Mouse (Mus musculus) megakaryocyte, embryonic 14.5 days (primary cell): ENCODE data around the gene Fgr.

ENCODE experiments used
- FLI1 ChIP-seq: IDR thresholded peaks from 2 replicates; pipeline ENCODE4 v1.6.1; 2012; ENCODE audit warnings: low read length, inconsistent platforms, mixed read lengths
- GATA1 ChIP-seq: IDR thresholded peaks from 3 replicates; pipeline ENCODE4 v1.6.1; 2012; ENCODE audit warnings: mixed read lengths, low read length, inconsistent platforms, borderline replicate concordance

DNA sequence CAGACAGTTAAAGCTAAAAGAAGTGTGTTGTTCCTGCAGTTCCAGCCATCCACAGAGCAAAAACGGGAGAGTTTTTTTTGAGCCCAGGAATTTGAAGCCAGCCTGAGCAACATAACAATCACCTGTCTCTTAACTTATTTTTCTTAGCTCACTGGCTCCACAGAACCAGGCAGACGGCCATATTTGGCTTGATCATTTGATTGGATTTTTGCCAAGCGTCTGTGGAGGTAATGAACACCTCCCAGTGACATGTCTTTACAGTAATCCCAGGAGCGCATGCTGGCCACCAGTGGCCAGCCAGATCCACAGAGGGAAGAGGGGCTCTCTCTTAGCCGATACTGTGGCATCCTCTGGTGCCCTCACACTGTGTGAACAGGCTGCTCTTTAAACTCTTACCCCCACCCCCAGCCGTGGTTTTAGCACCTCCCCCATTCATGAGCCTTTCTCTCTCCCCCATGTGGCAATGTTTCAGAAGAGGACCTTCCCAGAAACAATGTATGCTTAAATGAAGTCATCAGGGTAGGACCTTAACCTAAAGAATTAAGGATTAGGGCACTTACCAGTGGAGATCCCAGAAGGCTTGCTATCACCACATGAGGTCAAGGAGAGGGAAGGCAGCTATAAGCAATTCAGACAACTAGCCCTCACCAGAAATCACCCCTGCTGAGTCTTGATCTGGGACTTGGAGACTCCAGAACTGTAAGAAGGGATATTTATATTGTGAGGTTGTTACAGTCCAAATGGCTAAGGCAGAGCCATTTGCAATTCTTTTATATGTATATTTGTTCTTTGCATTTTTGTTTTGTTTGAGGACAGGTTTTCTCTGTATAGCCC is 5.6 kb upstream of the Fgr start:
- TF ChIP-seq GATA1 (no peak), FLI1 (no peak)
